Mouse (Mus musculus) gastrocnemius, postnatal 10 days (tissue): ENCODE data around the gene Wbp2nl. TPM values are rescaled to one million over a fixed set of nuclear protein-coding genes. Genes with fewer than 3 reads are reported as not detected.

Source experiments
- DNase-seq: peaks from one replicate; pipeline ENCODE4 v3.0.0; 2021; ENCODE audit warnings: mixed read lengths
- total RNA-seq, 2 experiments: library from RNA; stranded (reverse); gene quantifications; 2 replicates each; pipeline ENCODE4 v1.2.3; 2021

Wbp2nl gene
- total RNA-seq, 2 experiments from 2014 or later, result not detected

GRCm38 (mm10) chr15:82319613-82320012 lies 20.9 kb downstream of the Wbp2nl start:
- DNase-seq, result no peak

- DNase-seq, result no peak
Observed at GRCm38 (mm10) chr15:82322195-82322594, 23.4 kb downstream of the Wbp2nl start.

- DNase-seq, result no peak
Observed at GRCm38 (mm10) chr15:82325382-82325781, 26.6 kb downstream of the Wbp2nl start.

- no peak for DNase-seq
Observed at GRCm38 (mm10) chr15:82335194-82335593, 36.4 kb downstream of the Wbp2nl start.

GRCm38 (mm10) chr15:82336629-82337028 lies 37.9 kb downstream of the Wbp2nl start:
- DNase-seq, result no peak

GRCm38 (mm10) chr15:82337875-82338274 lies 39.1 kb downstream of the Wbp2nl start:
- no peak for DNase-seq

- peak; percentile 97 for DNase-seq
Observed at GRCm38 (mm10) chr15:82338593-82339112, 39.9 kb downstream of the Wbp2nl start, which contains the start of the genes Naga, Pheta2 and Smdt1. TSS of gene Naga (minus strand) at chr15:82338925. TSS of gene Pheta2 (plus strand) at chr15:82338942. TSS of gene Smdt1 (plus strand) at chr15:82338959.

- DNase-seq, result no peak
Observed at GRCm38 (mm10) chr15:82339150-82339549, 40.4 kb downstream of the Wbp2nl start.

- no peak for DNase-seq
Observed at GRCm38 (mm10) chr15:82339634-82340254, 41.0 kb downstream of the Wbp2nl start.

- no peak for DNase-seq
Observed at GRCm38 (mm10) chr15:82340414-82341035, 41.8 kb downstream of the Wbp2nl start.

- peak; percentile 74 for DNase-seq
Observed at GRCm38 (mm10) chr15:82341036-82341501, 42.3 kb downstream of the Wbp2nl start.

- no peak for DNase-seq
Observed at GRCm38 (mm10) chr15:82341675-82342542, 43.2 kb downstream of the Wbp2nl start.

- DNase-seq, result no peak
Observed at GRCm38 (mm10) chr15:82342543-82342935, 43.8 kb downstream of the Wbp2nl start.

- no peak for DNase-seq
Observed at GRCm38 (mm10) chr15:82343368-82344287, 44.9 kb downstream of the Wbp2nl start.

GRCm38 (mm10) chr15:82344971-82345370 lies 46.2 kb downstream of the Wbp2nl start:
- no peak for DNase-seq

GRCm38 (mm10) chr15:82345820-82346470 lies 47.2 kb downstream of the Wbp2nl start:
- peak; percentile 95 for DNase-seq

- DNase-seq, result no peak
Observed at GRCm38 (mm10) chr15:82346580-82347302, 48.0 kb downstream of the Wbp2nl start.

GRCm38 (mm10) chr15:82347303-82347676 lies 48.5 kb downstream of the Wbp2nl start:
- no peak for DNase-seq

- DNase-seq, result no peak
Observed at GRCm38 (mm10) chr15:82347852-82348251, 49.1 kb downstream of the Wbp2nl start.
